Mouse (Mus musculus): Measurements from ENCODE around the gene Slc25a39. TPM values are rescaled to one million over a fixed set of nuclear protein-coding genes. Genes with fewer than 3 reads are reported as not detected.
A peak's percentile ranks its signal among the peaks of the same experiment; 100 is the strongest.

Slc25a39 gene
- total RNA-seq, 2 experiments from 2014 or later: 63.7 to 65.3 TPM

DNA sequence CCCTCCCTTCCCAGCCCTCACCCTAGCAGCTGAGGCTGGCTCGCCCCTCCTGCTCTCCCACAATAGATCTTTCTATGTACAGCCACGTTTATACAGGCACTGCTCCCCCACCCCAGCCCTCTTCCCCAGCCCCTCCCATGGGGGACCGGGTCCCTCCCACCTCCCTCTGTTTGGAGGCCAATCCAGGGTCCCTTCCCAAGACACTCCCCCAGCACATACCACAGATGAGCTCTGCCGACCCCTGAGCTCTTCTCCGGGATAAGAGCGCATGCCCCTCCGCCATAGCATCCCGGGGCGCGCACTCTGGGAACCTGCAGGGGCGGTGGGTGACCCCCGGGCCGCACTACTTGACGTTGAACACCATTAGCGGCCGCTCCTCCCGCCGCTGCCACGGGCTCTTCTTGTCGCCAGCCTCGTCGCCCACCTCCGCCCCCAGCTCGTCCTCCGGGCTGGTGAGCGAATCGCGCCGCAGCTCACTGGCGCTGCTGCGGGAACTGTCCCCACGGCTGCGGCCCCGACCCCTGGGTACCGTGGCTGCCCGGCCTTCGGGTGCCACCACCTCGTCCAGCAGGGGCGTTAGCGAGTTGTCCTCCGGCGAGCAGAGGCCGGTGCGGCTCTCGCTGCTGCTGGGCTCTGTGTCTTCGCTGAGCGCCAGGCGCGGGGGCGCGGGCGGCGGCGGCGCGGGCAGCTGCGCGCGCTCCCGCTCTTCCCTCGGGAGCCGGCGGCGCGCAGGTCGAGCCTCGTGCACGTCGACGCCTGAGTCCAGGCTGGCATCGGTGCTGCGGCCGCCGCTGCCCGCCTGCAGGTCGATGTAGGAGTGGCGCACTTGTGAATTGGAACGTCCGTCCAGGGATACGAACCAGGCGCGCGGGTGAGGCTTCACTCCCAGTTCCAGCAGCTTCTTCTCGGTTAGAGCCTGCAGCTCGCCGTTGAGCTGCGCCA is 29.6 kb upstream of the Slc25a39 start:
- peak in 1 of 2 experiments; percentile 56 for DNase-seq (ENCODE audit: extremely low spot score in 1 of 2, low spot score in 1 of 2)

DNA sequence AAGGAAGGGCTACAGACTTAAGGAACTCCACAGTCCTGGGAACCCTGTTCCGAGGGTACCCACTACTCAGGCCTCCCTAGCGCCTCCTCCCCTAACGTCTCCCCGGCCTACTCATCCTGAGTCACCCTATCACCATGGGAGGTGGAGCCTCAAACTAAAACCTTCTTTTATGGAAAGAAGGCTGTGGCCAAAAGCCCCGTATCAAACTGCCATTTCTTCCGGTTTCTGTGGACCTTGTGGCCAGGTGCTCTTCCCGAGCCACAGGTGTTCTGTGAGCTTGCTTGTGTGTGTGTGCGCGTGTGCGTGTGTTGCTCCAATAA is 28.7 kb upstream of the Slc25a39 start:
- no peak for DNase-seq (ENCODE audit: extremely low spot score in 1 of 2, low spot score in 1 of 2)

DNA sequence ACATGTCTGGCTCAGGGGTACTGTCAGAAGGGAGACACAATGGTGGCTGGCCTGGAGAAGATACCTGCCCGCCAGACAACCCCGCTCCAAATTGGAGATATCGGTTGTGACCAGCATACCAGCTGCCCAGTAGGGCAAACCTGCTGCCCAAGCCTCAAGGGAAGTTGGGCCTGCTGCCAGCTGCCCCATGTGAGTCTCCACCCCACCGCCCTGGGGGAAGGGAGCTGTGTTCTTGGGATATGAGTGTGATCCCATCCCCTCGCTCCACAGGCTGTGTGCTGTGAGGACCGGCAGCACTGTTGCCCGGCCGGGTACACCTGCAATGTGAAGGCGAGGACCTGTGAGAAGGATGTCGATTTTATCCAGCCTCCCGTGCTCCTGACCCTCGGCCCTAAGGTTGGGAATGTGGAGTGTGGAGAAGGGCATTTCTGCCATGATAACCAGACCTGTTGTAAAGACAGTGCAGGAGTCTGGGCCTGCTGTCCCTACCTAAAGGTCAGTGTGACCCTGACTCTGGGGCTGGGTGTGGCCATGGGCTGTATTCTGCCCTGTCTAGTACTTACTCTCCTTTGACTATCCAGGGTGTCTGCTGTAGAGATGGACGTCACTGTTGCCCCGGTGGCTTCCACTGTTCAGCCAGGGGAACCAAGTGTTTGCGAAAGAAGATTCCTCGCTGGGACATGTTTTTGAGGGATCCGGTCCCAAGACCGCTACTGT is 28.2 kb upstream of the Slc25a39 start:
- DNase-seq (ENCODE audit: extremely low spot score in 1 of 2, low spot score in 1 of 2): no peak

DNA sequence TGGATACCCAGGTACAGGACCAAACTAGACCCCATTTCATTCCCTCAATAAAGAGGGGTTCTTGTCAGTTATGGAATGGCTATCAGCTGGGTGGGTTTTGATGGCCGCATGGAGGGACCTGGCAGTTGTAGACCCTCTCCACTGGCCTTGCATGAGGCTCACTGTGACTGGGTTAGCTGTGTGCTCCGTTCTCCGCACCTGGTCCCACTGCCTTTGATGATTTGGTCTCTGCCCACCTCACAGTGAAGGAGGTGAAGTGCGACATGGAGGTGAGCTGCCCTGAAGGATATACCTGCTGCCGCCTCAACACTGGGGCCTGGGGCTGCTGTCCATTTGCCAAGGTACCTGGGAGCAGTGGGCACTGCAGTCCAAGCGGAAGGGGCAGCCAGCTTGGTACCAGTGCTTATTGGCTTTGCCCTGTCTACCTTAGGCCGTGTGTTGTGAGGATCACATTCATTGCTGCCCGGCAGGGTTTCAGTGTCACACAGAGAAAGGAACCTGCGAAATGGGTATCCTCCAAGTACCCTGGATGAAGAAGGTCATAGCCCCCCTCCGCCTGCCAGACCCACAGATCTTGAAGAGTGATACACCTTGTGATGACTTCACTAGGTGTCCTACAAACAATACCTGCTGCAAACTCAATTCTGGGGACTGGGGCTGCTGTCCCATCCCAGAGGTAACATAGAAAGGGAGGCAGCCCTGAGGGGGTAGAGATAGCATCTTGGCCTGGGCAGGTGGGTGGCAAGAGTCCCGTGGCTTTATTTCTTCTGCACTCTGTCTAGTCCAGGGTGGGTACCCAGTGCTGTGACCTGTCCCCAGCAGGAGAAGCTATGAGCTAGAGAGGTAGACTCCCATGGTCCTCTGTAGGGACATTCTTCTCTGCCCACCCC is 27.3 kb upstream of the Slc25a39 start:
- no peak for DNase-seq (ENCODE audit: extremely low spot score in 1 of 2, low spot score in 1 of 2)

DNA sequence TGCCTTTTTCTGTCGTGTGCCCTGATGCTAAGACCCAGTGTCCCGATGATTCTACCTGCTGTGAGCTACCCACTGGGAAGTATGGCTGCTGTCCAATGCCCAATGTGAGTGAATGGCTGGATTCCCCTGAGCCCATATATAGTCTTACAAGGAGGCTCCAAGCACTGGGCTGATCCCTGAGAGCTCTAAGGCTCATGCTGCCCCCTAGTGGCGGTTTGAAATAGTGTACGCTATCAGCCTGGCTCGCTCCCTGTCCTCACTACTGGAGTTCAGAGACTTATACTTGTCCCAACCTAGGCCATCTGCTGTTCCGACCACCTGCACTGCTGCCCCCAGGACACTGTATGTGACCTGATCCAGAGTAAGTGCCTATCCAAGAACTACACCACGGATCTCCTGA is 26.7 kb upstream of the Slc25a39 start:
- peak; percentile 85 to 97 for DNase-seq (ENCODE audit: extremely low spot score in 1 of 2, low spot score in 1 of 2)

DNA sequence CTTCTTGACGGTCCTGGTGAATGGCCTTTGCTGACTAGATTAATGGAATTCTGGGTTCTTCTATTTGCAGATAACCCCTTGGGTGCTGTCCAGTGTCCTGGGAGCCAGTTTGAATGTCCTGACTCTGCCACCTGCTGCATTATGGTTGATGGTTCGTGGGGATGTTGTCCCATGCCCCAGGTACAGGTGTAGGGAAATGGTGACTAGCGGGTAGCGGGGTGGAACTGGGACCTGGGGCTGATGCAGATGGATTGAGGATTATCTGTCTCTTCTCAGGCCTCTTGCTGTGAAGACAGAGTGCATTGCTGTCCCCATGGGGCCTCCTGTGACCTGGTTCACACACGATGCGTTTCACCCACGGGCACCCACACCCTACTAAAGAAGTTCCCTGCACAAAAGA is 26.1 kb upstream of the Slc25a39 start:
- DNase-seq (ENCODE audit: extremely low spot score in 1 of 2, low spot score in 1 of 2): no peak

DNA sequence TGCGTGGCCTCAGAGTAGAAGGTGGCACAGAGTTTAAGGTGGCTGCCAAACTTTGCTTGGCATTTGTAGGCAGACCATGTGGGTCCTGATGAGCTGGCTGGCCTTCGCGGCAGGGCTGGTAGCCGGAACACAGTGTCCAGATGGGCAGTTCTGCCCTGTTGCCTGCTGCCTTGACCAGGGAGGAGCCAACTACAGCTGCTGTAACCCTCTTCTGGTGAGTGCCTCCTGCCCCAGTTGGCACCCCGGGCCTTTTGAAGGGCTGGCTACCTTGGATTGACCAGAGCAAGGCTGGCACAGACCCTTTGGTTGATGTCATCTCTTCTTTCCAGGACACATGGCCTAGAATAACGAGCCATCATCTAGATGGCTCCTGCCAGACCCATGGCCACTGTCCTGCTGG is 25.1 kb upstream of the Slc25a39 start:
- no peak for DNase-seq (ENCODE audit: extremely low spot score in 1 of 2, low spot score in 1 of 2)

DNA sequence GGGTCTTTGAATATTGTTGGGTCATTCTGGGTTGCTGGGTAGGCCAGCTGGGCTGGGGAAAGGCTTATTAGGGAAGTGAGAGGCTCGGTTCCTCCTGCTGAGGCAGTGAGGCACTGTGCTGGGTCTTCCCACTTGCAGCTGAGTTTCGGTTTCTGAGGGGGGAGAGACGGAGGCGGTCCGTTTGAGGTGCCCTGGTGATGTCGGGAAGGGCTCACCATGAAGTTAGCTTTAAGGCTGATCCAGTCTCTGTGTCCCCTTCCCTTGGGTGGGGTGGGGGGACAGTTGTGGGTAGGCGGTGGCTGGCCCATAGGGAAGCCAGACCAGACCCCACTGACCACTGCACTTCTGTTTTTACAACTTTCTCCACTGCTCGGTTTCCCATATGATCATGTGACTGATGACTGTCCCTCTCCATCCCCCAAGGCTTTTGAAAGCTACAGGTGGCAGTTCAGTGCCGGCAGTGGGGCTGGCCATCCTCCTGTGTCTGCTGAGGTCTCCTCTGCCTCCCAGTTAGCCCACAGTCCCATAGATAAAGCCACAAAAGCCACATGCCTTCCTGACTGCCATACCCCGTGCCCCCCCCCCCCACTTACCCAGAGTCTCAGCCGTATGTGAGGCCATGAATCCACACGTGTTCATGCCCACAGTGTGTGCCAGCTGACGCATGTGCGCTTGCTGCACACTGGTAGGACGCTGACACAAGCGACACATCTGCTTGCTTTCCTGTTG is 24.5 kb upstream of the Slc25a39 start:
- no peak for DNase-seq (ENCODE audit: extremely low spot score in 1 of 2, low spot score in 1 of 2)

DNA sequence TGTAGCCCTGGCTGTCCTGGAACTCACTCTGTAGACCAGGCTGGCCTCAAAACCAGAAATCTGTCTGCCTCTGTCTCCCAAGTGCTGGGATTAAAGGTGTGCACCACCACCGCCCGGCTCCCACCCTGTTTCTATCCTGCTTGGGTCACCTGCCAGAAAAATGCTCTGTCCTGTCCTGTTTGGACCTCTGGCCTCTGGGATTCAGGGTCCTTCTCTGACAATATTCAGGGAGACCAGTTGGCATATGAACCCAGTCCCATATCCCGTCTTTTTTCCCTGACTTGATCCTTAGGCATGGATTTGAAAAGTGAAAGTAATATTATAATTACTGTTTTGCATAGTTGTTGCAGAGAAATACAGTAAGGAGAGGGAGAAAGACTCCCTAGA is 24.0 kb upstream of the Slc25a39 start:
- no peak for DNase-seq (ENCODE audit: extremely low spot score in 1 of 2, low spot score in 1 of 2)

DNA sequence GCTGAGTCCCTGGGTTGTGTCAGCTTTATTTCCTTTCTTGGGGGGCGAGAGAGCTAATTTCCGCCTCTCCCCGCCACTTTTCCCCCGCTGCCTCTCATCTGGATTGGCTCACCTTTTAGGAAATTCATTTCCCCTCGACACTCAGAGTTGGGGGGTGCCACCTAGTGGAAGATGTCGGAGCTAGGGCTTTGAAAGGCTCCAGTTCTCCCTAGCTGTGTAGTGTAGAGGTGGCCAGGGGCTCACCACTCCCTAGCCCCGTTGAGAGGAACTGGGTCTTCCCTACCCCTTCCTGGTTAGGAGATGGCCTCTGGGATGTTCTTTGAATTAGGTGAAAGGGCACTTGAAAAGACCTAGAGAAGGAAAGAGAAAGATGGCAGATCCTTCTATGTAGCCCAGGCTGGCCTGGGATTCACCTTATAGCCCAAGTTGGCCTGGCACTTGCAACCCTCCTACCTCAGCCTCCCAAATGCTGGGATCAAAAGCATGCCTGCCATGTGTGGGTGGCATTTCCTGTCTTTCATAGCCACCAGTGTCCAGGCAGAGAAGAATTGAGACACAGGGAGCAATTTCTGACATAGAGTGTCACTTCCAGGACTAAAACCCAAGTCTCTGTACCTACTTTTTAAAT is 23.4 kb upstream of the Slc25a39 start:
- DNase-seq (ENCODE audit: extremely low spot score in 1 of 2, low spot score in 1 of 2): peak in 1 of 2 experiments; percentile 77

DNA sequence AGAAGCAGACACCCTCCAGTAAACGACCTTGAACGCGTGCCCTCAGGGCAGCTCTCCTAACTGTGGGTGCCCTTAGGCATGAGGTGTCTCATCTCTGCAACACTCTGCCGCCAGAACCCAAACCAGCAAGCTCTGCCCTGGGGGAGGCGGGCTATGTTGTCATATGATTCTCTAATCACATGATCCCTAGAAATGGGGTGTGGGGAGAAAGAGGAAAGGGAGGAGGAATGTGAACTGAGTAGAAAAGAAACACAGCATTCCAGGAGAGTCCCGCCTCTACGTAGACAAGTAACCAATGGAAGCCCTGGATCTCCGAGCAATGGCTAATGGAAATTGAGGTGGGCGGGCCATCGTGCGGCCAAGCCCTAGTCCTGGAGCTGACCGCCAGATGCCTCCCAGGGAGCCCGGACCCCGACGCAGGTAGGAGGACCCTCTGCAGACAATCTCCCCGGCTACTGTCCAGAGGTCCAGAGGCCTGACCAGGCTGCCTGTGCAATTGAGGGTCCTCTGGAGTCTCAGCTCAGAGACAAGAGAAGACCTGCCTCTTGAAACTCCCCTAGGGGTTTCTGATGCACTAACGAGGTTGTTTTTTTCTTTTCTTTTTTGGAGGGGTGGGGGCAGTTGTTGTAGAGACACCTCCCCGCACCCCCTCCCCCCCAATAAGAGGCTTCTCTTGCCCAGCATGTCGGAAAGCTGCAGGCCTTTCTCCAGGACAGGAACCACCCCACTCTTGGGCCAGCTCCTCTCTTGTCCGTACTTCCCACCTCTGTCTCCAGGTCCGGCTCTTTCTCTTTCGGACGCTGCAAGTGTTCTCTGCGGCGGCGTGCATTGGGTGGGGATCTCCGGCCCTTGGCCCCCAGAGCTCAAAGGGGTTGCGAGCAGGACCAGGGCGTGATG is 22.6 kb upstream of the Slc25a39 start, which contains the start of gene Grn:
Grn (plus strand) TSS at position 195 of the 897 bp plus-strand sequence.
- peak in 1 of 2 experiments; percentile 66 for DNase-seq (ENCODE audit: extremely low spot score in 1 of 2, low spot score in 1 of 2)

DNA sequence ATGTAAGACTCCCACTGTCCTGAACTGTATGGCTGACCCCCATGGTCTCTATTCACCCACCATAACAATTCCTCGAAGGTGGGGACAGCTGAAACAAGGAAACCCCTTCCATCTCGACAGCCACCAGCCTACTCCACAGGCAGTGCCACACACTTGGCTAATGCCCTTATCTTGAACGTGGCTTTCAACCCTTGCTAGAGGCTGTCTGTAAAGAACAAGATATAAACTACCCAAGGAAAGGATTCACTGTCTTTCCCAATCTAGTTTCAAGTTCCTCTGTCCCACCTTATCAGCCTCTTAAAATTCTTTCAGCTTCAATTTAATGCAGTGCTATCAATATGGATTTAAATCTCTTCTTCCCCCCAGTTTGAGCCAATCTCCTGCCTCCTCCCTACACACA is 21.8 kb upstream of the Slc25a39 start:
- DNase-seq (ENCODE audit: extremely low spot score in 1 of 2, low spot score in 1 of 2): no peak

DNA sequence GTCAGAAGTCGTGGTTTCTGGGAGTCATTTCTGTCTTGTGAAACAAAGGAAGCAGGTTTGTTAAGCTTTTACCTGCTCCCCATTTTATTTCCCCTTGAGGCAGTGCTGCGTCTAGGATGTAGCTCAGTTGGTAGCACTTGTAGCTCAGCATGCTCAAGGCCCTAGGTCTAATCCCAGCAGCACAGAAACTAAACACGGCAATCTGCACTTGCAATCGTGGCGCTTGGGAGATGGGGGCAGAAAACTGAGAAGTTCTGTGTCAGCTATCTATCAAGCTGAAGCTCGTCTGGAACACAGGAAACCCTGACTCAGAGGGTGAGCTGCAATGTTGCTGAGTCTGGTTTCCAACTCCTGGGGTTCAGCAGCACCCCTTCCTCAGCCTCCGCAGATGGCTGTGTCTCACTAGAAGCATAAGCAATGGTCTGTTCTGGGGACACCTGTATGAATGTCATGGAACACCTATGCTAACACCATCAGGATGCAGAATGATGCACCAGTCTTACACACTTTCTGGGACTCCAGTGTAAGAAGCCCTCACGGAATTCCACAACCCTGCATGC is 21.3 kb upstream of the Slc25a39 start:
- no peak for DNase-seq (ENCODE audit: extremely low spot score in 1 of 2, low spot score in 1 of 2)

DNA sequence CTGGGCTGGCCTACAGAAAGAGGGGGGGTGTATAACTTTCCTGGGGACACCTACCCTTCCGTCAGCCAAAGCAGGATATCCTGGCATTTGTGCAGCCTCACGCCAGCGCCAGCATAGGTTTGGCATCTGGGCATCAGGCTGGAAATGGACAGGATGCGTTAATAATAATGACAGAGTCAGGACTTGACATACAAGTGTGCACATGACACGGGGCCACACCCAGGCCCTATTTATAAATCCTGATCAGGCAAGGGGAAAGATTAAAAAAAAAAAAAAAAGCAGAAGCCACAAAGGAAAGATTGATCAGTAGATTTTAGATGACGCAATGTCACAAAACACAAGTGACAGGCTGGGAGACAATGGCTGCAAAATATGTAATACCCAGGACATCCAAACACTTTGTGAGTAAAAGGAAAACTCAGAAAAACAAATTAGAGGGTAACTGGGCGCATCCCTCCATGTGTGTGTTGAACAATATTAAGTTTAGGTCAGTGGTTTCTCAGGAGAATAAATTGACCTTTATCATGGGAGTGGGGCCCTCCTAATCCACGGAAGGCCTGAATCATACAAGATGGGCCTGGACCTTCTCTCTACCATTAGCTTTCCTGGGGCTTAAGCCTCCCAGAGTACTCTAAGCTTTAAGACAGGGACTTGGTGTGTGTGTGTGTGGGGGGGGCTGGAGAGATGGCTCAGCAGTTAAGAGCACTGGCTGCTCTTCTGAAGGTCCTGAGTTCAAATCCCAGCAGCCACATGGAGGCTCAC is 18.0 kb upstream of the Slc25a39 start:
- DNase-seq (ENCODE audit: extremely low spot score in 1 of 2, low spot score in 1 of 2): no peak

DNA sequence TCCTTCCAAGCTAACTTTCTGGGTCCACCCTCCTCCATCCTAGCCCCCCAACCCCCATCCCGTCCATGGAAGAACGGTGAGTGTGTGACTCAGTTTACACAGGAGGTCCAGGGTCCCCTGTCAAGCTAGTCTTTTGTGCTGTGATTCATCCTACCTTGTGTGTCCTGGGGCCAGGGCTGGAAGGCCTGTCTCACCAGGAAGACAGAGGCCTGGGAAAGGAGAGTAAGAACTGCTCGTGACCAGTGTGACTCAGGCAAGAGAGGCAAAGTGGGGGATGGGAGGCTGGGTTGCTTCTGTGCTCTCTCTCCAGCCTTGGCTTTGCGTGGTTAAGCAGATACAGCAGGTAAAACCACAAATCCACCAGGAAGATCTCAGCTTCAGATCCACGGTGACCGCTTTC is 16.9 kb upstream of the Slc25a39 start:
- DNase-seq (ENCODE audit: extremely low spot score in 1 of 2, low spot score in 1 of 2): no peak

DNA sequence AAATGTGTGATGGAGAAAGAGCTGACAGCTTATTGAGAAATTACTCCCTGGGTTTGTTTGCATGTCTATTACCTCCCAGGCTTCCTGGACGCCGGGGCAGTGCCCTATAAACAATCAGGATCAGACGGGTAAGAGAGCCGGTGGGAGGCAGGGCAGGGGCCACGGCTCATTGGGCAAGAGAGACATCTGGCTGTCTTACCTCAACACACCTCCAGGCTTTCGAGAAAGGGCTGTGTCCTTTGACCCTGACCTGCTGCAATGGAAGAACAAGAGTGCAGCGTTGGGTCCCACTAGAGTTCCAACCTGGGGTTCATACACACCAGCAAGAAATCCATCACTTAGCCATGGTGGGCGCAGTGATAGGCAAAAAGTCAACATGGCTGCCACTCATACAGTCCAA is 13.8 kb upstream of the Slc25a39 start:
- DNase-seq (ENCODE audit: extremely low spot score in 1 of 2, low spot score in 1 of 2): no peak

DNA sequence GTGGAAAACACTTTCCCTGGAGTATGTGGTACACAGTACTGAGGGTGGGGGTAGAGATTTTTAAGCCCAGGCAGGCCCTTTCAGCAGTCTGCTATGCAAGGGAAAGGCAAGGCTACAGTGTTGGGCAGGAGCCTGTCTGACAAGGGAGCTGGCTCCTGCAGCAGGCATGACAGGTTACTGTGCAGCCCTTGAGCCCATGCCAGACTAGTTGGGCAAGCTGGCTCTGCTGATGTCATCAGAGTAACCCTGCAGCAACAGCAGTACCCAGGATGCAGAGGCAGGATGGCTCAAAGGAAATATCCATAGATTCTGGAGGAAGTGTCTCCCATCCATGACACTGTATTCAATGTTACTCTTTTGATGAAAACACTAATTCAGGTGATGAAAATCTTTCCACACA is 11.1 kb upstream of the Slc25a39 start:
- DNase-seq (ENCODE audit: extremely low spot score in 1 of 2, low spot score in 1 of 2): no peak

DNA sequence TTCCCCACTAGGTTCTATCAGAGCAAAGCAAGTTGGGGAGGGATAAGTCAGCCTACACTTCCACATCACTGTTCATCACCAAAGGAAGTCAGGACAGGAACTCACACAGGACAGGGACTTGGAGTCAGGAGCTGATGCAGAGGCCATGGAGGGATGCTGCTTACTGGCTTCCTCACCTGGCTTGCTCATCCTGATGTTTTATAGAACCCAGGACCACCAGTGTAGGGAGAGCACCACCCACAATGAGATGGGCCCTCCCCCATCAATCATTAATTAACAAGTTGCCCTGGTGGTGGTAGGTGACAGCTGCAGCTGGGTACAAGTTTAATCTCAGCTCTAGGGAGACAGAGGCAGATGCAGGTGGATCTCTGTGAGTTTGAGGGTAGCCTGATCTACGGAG is 9.4 kb upstream of the Slc25a39 start:
- no peak for DNase-seq (ENCODE audit: extremely low spot score in 1 of 2, low spot score in 1 of 2)
